Mouse (Mus musculus) right cerebral cortex, postnatal 25 days (tissue): ENCODE data around the gene Nhsl2.

ENCODE experiments used
- DNase-seq: peaks from one replicate; pipeline ENCODE4 v3.0.0; 2022

Gene Nhsl2

GRCm38 (mm10) chrX:101907301-101907700, 58.1 kb downstream of the Nhsl2 start:
- DNase-seq: no peak

DNA sequence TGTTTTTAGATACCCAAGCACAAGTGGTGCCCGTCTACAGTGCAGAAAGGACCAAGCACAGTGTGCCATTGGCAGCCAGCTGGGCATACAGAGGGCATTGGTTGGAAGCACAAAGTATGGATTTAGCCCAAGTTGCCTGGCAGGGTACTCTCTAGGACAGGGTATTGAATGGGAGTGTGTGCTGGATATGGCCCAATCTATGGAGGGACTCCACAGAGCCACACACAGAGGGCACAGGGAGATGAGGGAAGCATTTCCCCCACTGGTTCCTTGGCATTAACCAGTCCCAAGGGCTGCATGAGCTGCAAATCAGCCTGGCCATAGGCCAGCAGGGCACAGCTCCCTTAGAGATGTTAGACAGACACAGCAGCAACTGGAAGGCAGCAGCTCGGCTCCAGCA, 79.9 kb downstream of the Nhsl2 start:
- DNase-seq: no peak

GRCm38 (mm10) chrX:101930301-101930700, 81.1 kb downstream of the Nhsl2 start:
- DNase-seq: no peak

GRCm38 (mm10) chrX:101931016-101931415, 81.8 kb downstream of the Nhsl2 start:
- no peak for DNase-seq

- no peak for DNase-seq
These were observed 83.1 kb downstream of the Nhsl2 start for GRCm38 (mm10) chrX:101932244-101932643.

DNA sequence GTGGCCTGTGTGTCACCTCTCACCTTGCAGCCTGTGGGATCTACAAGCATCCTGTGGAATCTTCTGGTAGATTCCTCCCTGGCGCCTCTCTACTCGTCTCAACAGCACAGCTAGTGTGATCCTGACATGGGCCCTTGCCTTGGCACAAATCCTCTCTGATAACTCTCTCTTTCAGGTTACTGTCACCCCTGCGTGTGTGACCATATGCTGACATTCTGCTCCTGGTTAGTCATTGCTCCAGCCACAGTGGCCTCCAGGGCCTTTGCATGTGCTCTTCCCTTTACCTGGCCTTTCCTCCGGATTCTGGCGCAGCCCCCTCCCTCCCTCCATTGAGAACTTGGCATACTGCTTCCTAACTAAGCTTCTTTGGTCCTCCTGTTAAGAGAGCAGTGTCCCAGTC, 84.2 kb downstream of the Nhsl2 start:
- DNase-seq: no peak

DNA sequence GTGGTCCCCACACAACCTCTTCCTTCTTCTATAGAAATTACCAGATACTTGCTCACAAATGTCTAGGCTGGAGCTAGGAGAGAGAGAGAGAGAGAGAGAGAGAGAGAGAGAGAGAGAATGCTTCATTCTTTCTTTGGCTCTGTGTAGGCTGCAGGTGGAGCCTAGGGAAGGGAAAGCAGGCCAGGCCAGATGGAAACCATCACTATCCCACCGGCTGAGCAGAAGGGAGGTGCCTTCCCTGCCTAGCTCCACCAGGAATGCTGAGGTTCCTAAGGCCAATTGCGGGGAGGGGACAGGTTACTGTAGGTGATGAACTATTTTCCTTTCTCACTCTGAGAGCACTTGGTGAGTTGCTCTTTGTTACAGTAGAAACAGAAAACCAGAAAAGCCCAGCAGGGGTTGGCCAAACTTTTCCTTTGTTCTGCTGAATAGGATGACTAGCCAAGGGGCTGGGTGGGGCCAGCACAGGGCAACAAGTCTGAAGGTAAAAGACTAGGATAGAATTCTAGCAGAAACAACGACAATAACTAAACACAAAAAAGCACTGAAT, 86.2 kb downstream of the Nhsl2 start:
- DNase-seq: no peak

DNA sequence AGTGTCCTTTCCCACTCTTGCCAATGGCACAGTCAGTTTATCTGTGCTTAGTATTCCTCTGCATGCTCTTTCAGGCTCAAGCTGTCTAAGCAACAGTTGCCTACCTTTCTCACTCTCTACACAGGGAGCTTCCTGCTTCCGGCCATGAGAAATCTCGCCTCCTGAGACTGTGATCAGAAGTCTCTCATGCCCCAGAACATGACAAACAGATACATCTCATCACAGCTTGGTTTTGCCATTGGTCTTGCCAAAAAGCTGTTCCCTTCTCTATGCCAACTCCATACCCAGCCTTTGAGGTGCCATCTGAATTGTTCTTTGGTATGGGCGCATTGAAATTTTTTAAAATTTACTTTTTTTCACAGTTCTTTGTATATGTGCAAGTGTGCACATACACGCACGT, 90.3 kb downstream of the Nhsl2 start:
- DNase-seq: no peak

DNA sequence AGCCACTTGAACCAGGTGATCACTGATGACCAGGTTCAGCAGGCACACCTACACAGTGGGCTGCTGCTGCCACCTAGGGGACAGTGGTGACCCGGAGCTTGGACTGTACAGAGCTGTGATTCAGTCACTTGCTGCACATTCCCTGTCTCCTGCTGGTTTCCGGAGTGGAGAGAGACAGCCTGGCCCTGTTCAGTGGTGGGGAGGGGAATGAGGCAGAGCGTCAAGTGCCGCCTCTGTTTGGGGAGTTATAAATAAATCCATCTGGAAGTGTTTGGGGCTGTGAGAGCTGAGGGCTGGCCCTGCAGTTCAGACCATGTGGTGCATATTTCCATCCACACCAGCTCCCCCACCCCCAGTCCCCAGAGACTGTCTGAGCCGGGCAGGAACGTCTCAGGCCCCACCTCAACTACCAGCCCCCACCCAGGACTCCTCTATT, 93.3 kb downstream of the Nhsl2 start:
- DNase-seq: peak; percentile 54

DNA sequence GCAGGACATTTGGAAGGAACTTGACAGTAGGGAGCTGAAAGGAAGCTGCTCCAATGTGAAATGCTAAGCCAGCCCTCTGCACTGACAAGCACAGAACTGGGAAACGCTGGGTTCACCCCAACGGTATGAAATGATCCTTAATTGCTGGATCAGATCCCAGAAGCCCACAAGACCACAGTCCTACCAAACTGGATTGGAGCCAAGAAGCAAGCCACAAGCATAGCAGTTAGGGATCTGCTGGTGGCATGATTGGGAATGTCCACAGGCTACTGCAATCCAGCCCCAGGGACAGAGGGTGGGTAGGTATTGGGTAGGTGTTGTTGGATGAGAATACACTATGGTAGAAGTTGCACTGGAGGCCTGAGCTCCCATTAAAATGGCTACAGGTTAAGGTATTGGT, 94.6 kb downstream of the Nhsl2 start:
- no peak for DNase-seq

DNA sequence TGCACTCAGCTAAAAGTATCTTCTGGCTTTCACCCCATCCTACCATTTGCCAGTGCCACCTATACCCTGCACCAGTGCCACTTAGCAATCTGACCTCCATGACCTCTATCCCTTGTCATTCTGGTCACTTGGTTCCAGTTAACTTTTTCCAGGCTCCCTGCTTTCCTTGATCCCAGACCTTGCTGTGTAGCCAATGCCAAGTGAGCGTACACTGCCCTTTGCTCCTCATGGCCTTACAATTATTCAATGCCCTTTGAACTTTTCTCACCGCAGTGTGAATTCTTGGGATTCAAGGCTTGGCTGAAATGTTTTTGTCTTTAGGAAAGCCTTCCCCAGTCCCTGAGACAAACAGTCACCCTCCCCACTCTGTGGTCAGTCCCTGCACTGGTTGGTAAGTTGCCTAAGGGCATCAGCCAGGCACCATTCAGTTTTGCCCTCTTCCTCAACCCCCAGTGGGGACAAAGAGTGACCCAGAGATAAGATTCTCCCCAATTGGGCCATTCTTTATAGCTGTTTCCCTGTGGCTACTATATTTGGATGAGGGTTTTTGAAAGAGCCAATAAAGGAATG, 95.7 kb downstream of the Nhsl2 start:
- no peak for DNase-seq

DNA sequence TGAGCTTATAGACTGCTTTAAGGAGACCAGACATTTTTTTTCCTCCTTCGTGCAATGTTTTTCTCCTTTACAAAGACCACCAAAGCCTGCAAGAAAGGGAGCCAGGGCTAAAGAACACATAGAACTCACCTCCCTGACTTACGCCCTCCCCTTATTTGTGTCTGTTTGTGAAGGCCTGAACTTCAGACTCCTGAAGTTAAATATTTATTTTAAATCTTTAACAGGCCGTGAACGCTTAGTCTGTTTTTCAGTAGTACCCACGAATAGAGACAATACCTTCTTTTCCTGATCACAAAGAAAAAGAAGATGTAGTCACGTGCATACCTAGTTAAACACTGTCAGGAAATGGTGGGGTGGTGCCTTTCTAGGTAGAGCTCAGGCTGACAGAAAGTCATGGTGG, 103.3 kb downstream of the Nhsl2 start:
- DNase-seq: no peak

DNA sequence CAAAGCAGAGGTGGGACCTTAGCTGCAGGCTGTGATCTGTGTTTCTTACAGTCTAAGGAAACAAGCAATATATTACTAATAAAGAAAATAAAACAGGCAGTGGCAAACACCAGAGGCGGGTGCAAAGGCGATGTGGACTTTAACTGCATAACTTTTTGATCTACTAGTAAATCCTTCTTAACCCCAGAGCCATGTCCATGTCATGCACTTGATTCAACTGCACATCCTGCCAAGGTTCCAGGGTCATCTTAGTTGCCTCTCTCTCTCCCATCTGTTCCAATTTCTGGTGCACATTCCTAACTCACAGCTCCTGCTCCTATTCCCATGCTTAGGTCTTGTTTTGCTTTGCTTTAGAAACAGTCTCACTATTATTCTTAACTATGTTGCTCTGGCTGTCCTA, 104.1 kb downstream of the Nhsl2 start:
- no peak for DNase-seq

GRCm38 (mm10) chrX:101953787-101954491, 104.8 kb downstream of the Nhsl2 start:
- DNase-seq: peak; percentile 88

DNA sequence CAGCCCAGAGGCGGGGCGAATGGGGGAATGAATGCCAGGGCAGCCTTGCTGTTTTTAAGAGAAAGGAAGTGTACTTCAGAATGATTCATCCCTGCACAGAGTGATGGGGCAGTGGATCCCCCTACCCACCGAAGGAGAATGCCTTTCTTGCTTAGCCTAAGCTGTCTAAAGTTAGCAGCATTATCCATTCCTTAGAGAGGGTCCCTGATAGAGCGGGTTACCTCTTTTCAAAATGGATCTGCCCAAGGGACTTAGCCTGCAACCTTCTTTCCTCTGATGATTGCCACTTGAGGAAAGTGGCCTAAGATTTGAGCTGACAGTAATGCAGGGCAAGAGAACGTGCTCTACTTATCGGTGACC, 105.3 kb downstream of the Nhsl2 start:
- DNase-seq: no peak

DNA sequence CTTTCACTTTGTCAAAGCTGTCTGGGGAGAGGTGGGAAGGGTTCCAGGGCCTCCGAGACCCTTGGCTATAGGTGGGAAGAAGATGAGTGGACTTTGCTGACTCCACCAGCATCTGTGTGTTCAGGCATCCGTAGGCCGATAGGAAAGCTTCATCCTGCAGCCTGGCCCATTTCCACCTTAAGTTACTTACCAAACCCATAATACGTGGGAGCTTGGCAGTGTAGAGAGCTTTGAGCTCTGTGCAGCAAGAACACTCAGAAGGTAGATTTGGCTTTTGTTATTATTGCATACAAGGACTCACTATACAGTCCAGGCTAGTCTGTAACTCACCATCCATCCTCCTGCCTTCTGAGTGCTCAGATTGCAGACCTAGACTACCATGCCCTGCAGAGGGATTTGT, 112.7 kb downstream of the Nhsl2 start:
- no peak for DNase-seq

DNA sequence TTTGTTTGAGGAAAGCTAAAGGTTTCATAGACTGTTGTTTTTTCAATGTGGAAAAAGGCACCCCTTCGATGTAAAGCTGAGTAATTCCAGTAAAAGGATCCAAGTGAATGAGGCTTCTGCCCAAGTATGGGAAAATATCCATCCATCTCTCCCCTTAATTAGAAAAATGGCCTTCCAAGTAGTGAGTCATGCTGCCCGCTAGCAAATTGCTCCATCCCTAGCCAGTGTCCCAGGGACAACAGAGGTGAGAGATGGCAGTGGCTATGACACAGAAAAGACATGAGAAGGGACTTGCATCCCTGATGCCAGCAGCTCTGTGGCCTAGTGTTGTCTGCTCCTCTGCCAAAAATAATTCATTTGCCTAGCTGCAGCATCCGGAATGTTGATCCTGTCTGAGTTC, 114.5 kb downstream of the Nhsl2 start:
- DNase-seq: no peak

DNA sequence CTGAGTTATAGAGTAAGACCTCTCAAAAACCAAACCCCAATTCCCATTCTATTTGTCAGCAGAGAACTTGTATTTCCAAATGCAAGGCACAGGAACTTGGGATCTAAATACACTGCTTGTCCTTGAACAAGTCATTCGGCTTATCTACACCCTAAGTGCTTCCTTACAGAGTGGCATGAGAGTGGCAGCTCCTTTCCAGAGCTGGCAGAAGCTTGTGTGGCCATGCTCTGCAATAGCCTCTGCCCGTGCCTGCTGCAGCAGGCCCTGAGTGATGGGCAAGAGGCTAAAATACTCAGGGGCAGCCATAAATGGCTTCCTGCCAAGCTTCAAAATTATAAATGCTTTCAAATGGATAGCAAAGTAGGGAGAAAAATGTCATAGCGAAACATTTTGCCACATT, 123.8 kb downstream of the Nhsl2 start:
- no peak for DNase-seq

DNA sequence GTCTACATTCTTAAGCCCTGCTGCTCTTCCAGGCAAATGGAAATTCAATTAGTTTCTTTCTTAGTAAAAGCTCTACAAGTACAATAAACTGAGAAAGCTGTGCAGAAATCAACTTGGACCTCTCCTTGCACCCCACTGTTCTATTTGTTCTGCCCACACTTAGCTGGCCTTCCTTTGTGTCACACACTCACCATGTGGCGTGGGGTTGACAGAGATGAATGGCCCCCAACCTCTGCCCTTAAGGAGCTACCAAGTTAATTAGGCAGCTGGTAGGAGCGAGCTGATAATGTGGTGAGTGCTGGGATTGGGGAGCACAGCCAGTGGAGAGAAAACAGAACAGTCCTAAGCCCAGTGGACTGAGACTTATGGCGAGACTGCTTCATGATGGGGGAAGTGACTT, 127.7 kb downstream of the Nhsl2 start:
- DNase-seq: no peak

GRCm38 (mm10) chrX:101978861-101979260, 129.7 kb downstream of the Nhsl2 start:
- no peak for DNase-seq

- no peak for DNase-seq
These were observed 130.1 kb downstream of the Nhsl2 start for GRCm38 (mm10) chrX:101979267-101979666.

DNA sequence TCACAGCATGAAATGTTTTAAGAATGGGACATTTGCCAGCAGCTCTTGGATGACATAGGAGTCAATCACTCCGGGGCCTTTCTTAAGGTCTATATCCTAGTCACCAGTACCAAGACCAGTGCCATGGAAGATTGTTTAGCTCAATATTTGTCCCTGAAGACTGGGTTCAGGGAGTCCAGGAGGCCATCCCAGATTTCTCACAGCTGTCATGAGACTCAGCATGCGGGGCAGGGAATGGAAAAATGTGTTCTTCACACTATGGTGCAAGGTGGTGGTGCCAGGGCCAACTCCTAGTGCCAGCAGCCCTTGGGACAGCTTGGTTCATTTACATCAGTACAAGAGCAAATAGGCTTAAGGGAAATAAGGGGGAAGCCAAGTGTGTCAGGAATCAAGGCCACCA, 131.4 kb downstream of the Nhsl2 start:
- DNase-seq: no peak

DNA sequence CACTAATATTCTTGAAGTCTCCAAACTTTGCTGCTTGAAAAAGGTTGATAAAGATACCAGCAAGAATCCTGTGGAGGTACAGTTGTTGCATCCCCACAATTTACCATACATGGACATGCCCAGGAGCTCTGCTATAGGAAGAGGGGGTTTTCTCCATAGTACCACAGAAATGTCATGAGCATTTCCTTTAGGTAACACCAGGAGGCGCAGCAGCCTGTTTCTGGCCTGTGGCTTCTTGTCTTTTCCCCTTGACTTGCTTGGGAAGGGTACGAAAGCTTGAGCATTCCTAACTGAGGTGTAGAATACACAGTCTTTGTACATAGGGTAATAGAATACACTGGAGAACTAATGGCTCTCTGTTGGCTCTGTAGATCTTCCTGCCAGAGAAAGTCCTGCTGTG, 132.3 kb downstream of the Nhsl2 start:
- DNase-seq: no peak

DNA sequence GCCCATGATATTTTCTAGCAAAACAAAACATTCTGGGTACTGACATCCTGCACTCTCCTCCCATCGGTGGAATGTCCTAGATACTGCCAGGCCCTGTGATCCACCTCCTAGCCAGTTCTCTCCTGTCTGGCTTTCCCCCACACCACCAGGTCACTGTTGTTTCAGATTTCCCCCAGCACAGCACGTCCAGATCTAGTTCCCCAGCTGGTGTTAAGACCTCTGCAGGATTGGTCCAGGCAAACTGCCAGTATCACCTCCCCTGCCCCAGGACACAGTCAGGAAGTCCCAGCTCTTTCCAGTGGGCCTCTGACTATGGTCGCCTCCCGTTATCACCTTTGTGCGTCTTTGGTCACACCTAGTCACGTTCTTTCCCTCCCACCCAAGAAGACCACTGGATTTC, 134.5 kb downstream of the Nhsl2 start:
- no peak for DNase-seq
